Mouse (Mus musculus) heart, embryonic 15.5 days (tissue): ENCODE measurements around the gene Sapcd1. TPM values are rescaled to one million over a fixed set of nuclear protein-coding genes. Genes with fewer than 3 reads are reported as not detected.
"Not testable (repeated sequence)": the region's sequence is repeated elsewhere in the genome, so short reads cannot be mapped to it uniquely, and the experiment has no call there.

Experiments used
- ATAC-seq: fragments of 200-750 bp; cut with Nextera tagmentation; replicated peaks from 2 replicates; pipeline ENCODE4 v1.8.0; 2017; ENCODE audit warnings: low read depth, moderate TSS enrichment; ENCODE audit not compliant: insufficient number of reproducible peaks, insufficient read depth, low FRiP score
- H3K27ac ChIP-seq: fragments of 300-500 bp; sonication (generic); 2 replicates; pipeline ENCODE4 v1.5.1; 2015; ENCODE audit warnings: mild to moderate bottlenecking, inconsistent platforms
- H3K27me3 ChIP-seq: fragments of 300-500 bp; sonication (generic); 2 replicates; pipeline ENCODE4 v1.6.1; 2015; ENCODE audit warnings: inconsistent platforms
- H3K36me3 ChIP-seq: fragments of 300-500 bp; sonication (generic); 2 replicates; pipeline ENCODE4 v1.6.1; 2015; ENCODE audit warnings: mild to moderate bottlenecking, inconsistent platforms
- H3K4me1 ChIP-seq: fragments of 300-500 bp; sonication (generic); replicated peaks from 2 replicates; pipeline ENCODE4 v1.6.1; 2015; ENCODE audit warnings: inconsistent platforms
- H3K4me2 ChIP-seq: fragments of 300-500 bp; sonication (generic); 2 replicates; pipeline ENCODE4 v1.6.1; 2015; ENCODE audit warnings: inconsistent platforms, mild to moderate bottlenecking, moderate library complexity
- H3K4me3 ChIP-seq: fragments of 300-500 bp; sonication (generic); 2 replicates; pipeline ENCODE4 v1.5.1; 2015; ENCODE audit warnings: mild to moderate bottlenecking, inconsistent platforms
- H3K9ac ChIP-seq: fragments of 300-500 bp; sonication (generic); 2 replicates; pipeline ENCODE4 v1.6.1; 2015; ENCODE audit warnings: mild to moderate bottlenecking, inconsistent platforms
- H3K9me3 ChIP-seq: fragments of 300-500 bp; sonication (generic); replicated peaks from 2 replicates; pipeline ENCODE4 v1.6.1; 2016; ENCODE audit warnings: inconsistent platforms
- WGBS: fragments of 180-500 bp; shearing (Covaris S2); methylation state at CpG from one replicate; pipeline ENCODE4 v1.1.7; 2015; ENCODE audit warnings: mixed read lengths; 5-methylcytosine and 5-hydroxymethylcytosine counted together
- polyA plus RNA-seq: library from polyadenylated mRNA; unstranded; fragments of >200 nt; fragmentation: Nextera tagmentation; extraction: Ambion mirVana; gene quantifications from 2 replicates; pipeline ENCODE4 v1.2.1, GENCODE M21; 2015

Sapcd1 gene
- polyA plus RNA-seq, 1 experiment from 2014 or later = 1.4 TPM

GRCm38 (mm10) chr17:35043794-35044193, 16.0 kb upstream of the Sapcd1 start:
- Histone ChIP-seq H3K9ac (no peak overlapping the region), H3K36me3 (no peaks in the 10 kb centered on the region), H3K4me2 (no peak overlapping the region), H3K4me1 (peaks cover 36% of the 10 kb centered on the region), H3K4me3 (no peak overlapping the region), H3K27me3 (no peaks in the 10 kb centered on the region), H3K9me3 (no peaks in the 10 kb centered on the region), H3K27ac (peak overlapping the region; percentile 95)
- 75% methylated on average over 4 of the region's 4 CpGs for WGBS
- ATAC-seq = no peak

DNA sequence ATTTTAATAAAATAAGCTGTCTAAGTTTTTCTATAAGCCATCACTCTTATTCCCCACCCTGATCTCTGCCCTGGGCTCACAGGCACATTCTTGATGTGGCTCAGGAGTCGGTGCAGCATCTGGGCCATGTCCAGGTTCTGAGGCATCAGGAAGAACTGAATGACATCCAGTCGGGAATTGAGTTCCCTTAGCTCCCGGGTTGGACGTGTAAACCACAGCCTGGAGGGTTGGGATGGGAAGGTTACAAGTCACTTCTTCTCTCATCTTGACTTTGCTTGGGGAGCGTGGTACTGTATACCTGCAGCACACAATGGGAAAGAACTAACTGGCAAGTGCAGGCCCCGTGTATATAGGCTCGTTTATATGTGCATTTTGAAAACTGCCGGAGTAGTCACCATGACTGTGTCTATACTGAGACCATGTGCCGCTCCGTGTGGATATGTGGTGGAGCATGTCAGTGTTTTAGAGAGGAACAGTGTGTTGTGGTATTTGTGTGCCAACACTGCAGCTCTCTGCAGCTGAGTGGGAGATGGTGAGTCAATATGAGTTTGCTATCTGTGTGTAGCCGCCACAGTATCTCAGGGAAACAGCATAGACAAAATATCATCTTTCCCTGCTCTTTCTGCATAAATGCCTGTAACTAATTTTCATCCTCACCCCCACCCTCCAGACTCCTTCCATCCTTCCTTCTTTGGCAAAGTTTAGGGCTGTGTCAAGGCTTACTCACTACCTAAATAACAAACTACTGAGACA, 11.5 kb upstream of the Sapcd1 start:
- WGBS = 81% methylated on average over 11 of the region's 11 CpGs
- Histone ChIP-seq H3K4me2 (no peak overlapping the region), H3K27me3 (no peaks in the 10 kb centered on the region), H3K4me1 (no peaks in the 10 kb centered on the region; the same call in 1 of the 2 replicates), H3K4me3 (no peak overlapping the region), H3K9ac (no peak overlapping the region), H3K36me3 (no peaks in the 10 kb centered on the region), H3K27ac (no peak overlapping the region), H3K9me3 (no peaks in the 10 kb centered on the region)
- no peak for ATAC-seq

DNA sequence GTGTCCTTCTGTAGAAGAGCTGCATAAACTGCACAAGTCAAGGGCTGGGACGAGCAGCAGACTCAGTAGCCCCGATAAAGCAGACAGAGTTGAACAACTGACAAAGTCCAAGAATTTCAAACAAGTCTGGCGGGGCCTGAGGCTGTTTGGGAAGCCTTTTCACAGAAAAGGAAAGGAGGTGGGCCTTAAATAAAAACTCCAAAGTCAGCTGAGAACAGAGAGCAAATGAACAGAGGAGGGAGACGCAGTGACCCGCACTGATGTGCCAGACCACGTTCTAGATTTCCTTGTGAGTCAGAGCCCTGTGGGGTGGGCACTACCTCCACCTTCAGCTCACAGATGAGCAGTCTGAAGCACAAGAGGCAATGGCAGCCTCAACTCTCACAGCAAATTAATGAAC, 7.1 kb upstream of the Sapcd1 start:
- Histone ChIP-seq H3K9ac (no peak overlapping the region), H3K4me1 (peaks cover under 1% of the 10 kb centered on the region; the same call in 1 of the 2 replicates), H3K4me3 (no peak overlapping the region), H3K9me3 (no peaks in the 10 kb centered on the region), H3K4me2 (no peak overlapping the region), H3K27me3 (no peaks in the 10 kb centered on the region), H3K27ac (no peak overlapping the region), H3K36me3 (no peaks in the 10 kb centered on the region)
- 65% methylated on average over 6 of the region's 6 CpGs for WGBS
- no peak for ATAC-seq

- 53% methylated on average over 1 of the region's 1 CpGs for WGBS
Measured at GRCm38 (mm10) chr17:35033703-35034102, 5.9 kb upstream of the Sapcd1 start.

GRCm38 (mm10) chr17:35032323-35032870, 4.6 kb upstream of the Sapcd1 start:
- Histone ChIP-seq H3K27me3 (no peaks in the 10 kb centered on the region; the same call in 1 of the 2 replicates), H3K4me2 (no peak overlapping the region), H3K4me3 (no peak overlapping the region), H3K27ac (no peak overlapping the region), H3K36me3 (no peaks in the 10 kb centered on the region), H3K9me3 (no peaks in the 10 kb centered on the region), H3K9ac (no peak overlapping the region), H3K4me1 (peaks cover 8% of the 10 kb centered on the region)
- 64% methylated on average over 8 of the region's 8 CpGs for WGBS
- ATAC-seq = no peak

More at GRCm38 (mm10) chr17:35033703-35034102, 5.9 kb upstream of the Sapcd1 start:
- ATAC-seq, H3K27ac ChIP-seq, H3K27me3 ChIP-seq, H3K36me3 ChIP-seq, H3K9me3 ChIP-seq, H3K4me2 ChIP-seq, H3K4me1 ChIP-seq, H3K4me3 ChIP-seq, H3K9ac ChIP-seq: not testable (repeated sequence)

- Histone ChIP-seq H3K27ac (no peak overlapping the region), H3K36me3 (no peaks in the 10 kb centered on the region), H3K9me3 (no peaks in the 10 kb centered on the region), H3K4me2 (no peak overlapping the region), H3K9ac (no peak overlapping the region), H3K27me3 (no peaks in the 10 kb centered on the region; the same call in 1 of the 2 replicates), H3K4me1 (peaks cover 11% of the 10 kb centered on the region), H3K4me3 (no peak overlapping the region)
- no peak for ATAC-seq
- 72% methylated on average over 7 of the region's 7 CpGs for WGBS
Measured at GRCm38 (mm10) chr17:35031880-35032279, 4.1 kb upstream of the Sapcd1 start.

- Histone ChIP-seq H3K36me3 (no peaks in the 10 kb centered on the region), H3K9ac (no peak overlapping the region), H3K27ac (no peak overlapping the region), H3K4me2 (no peak overlapping the region), H3K4me1 (peaks cover 15% of the 10 kb centered on the region), H3K4me3 (no peak overlapping the region), H3K9me3 (no peaks in the 10 kb centered on the region), H3K27me3 (no peaks in the 10 kb centered on the region; the same call in 1 of the 2 replicates)
- WGBS = 89% methylated on average over 11 of the region's 11 CpGs
- ATAC-seq = no peak
Measured at GRCm38 (mm10) chr17:35031272-35031671, 3.5 kb upstream of the Sapcd1 start.

- ATAC-seq = no peak
- H3K27me3 ChIP-seq = no peaks in the 10 kb centered on the region; the same call in 1 of the 2 replicates
- no peak overlapping the region for H3K27ac ChIP-seq
- no peaks in the 10 kb centered on the region for H3K9me3 ChIP-seq
- H3K4me1 ChIP-seq = peaks cover 18% of the 10 kb centered on the region
- 43% methylated on average over 19 of the region's 19 CpGs for WGBS
- no peak overlapping the region for H3K4me3 ChIP-seq
- no peaks in the 10 kb centered on the region for H3K36me3 ChIP-seq
- peak overlapping the region; percentile 22; the same call in 1 of the 2 replicates for H3K9ac ChIP-seq
- no peak overlapping the region for H3K4me2 ChIP-seq
Measured at GRCm38 (mm10) chr17:35029691-35030532, 2.1 kb upstream of the Sapcd1 start.

DNA sequence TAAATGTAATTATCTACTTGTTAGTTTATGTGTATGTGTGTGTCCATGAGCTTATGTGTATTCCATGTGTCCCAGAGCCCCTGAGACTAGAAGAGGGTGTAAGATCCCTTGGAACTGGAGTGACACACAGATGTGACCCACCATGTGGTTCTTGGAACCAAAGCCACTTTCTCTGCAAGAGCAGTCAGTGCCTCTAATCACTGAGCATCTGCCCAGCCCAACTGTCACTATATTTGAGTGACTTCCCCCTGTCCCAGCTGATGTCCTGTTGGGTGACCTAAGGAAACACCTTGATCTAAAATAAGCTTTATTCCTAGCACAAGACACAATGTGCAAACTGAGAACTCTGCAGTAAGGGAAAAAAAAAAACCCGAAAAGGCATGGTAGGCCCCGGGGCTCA, 499 bp upstream of the Sapcd1 start:
- no peak for ATAC-seq
- no peak overlapping the region for H3K4me3 ChIP-seq
- H3K4me2 ChIP-seq = no peak overlapping the region
- H3K27me3 ChIP-seq = no peaks in the 10 kb centered on the region; the same call in 1 of the 2 replicates
- no peak overlapping the region for H3K27ac ChIP-seq
- no peaks in the 10 kb centered on the region for H3K9me3 ChIP-seq
- peaks cover 32% of the 10 kb centered on the region for H3K4me1 ChIP-seq
- WGBS = 65% methylated on average over 2 of the region's 2 CpGs
- no peak overlapping the region for H3K9ac ChIP-seq
- H3K36me3 ChIP-seq = no peaks in the 10 kb centered on the region

DNA sequence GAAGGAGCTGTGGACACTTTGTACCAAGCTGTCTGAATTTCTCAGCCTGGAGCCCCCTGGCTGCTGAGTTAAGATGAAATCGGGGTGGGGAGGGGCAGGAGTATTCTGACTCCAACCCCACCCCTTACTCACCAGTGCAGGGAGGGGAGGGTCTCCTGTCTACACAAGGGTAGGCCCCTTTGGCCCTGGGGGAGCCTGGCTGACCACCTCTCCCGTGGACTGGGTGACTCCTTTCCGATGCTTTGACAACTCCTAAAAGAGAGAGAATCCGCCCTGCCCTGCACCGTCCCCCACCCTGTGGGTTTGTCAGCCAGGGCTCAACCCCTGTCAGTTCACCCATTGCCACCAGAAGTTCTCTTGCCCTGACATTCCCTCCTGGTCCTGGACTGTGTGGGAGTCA, 1.6 kb downstream of the Sapcd1 start:
- Histone ChIP-seq H3K9ac (no peak overlapping the region), H3K4me3 (no peak overlapping the region), H3K9me3 (no peaks in the 10 kb centered on the region), H3K27ac (no peak overlapping the region), H3K36me3 (no peaks in the 10 kb centered on the region), H3K4me2 (no peak overlapping the region), H3K4me1 (peaks cover 39% of the 10 kb centered on the region), H3K27me3 (no peaks in the 10 kb centered on the region; the same call in 1 of the 2 replicates)
- ATAC-seq = no peak
- 73% methylated on average over 5 of the region's 5 CpGs for WGBS
